ENCODE assay signal across 11 mouse cellular contexts in genomic region chr5:105598866-105599265, GRCm38 (mm10).
A peak's percentile ranks its signal among the peaks of the same experiment; 100 is the strongest.
DNase-seq lines count a peak whose midpoint lies in the region; ATAC-seq and TF ChIP-seq lines count a peak whose summit lies in the region.
"Had no signal": no experiment of that assay in that cellular context is flagged by ENCODE, and none has a peak within 500 bp of the region (broad histone marks: within the 10 kb centered on the region; RNA-seq: fewer than 3 reads in every experiment).

No protein-coding gene starts in this region.

- dilution Hi-C loops in CH12.LX (cut with MboI; ENCODE audit: extremely low pct_ligation_motif_present, extremely low pct_unique_long_range_greater_than_20kb, low sequenced_read_pairs): no loop called here

- H3K9ac ChIP-seq in intestine, embryonic 15.5 days: no peak overlapping the region
- no peak overlapping the region for H3K9ac ChIP-seq in intestine, postnatal 0 days (ENCODE audit: low read depth, low read length)
- H3K9ac ChIP-seq in CH12.LX (ENCODE audit: insufficient read depth, low read depth): no peak overlapping the region
- H3K9ac ChIP-seq in heart, postnatal 0 days (replicated peaks; ENCODE audit: low read depth, low read length): no peak overlapping the region
- no peak overlapping the region for H3K9ac ChIP-seq in midbrain, embryonic 14.5 days (replicated peaks; ENCODE audit: low read length)

- no peak for TF ChIP-seq EP300 in CH12.LX (IDR thresholded peaks at IDR 0.05; ENCODE audit: low read length)
- peak; percentile 38; the same call in 1 of the 2 replicates for TF ChIP-seq EP300 in heart, postnatal 0 days (IDR thresholded peaks at IDR 0.05; ENCODE audit: low read depth)

- no peak for TF ChIP-seq CTCF in intestine, postnatal 0 days (IDR thresholded peaks at IDR 0.05; ENCODE audit: low read depth)
- TF ChIP-seq CTCF in CH12.LX (conservative IDR thresholded peaks at IDR 0.05 in 1 of 2, IDR thresholded peaks at IDR 0.05 in 1 of 2; ENCODE audit: low read depth in 2 of 2, low read length in 2 of 2): no peak
- TF ChIP-seq CTCF in heart, postnatal 0 days (IDR thresholded peaks at IDR 0.05; ENCODE audit: low read depth): no peak

- no peak for TF ChIP-seq RAD21 in CH12.LX (IDR thresholded peaks at IDR 0.05; ENCODE audit: low read depth, low read length)

- 70% methylated on average over 9 of the region's 9 CpGs for WGBS in intestine, embryonic 15.5 days
- WGBS in intestine, postnatal 0 days: 46% methylated on average over 9 of the region's 9 CpGs
- WGBS in heart, postnatal 0 days: 26% methylated on average over 9 of the region's 9 CpGs
- WGBS in midbrain, embryonic 14.5 days: 81% methylated on average over 9 of the region's 9 CpGs

- no peaks in the 10 kb centered on the region for H3K36me3 ChIP-seq in intestine, embryonic 15.5 days
- no peaks in the 10 kb centered on the region for H3K36me3 ChIP-seq in intestine, postnatal 0 days (ENCODE audit: control insufficient read depth, insufficient read depth)
- H3K36me3 ChIP-seq in CH12.LX (replicated peaks in 1 of 2; ENCODE audit: control insufficient read depth in 1 of 2, insufficient read depth in 1 of 2, low read length in 1 of 2): peaks cover 0 to 9% of the 10 kb centered on the region in 2 experiments
- no peaks in the 10 kb centered on the region for H3K36me3 ChIP-seq in heart, postnatal 0 days (replicated peaks; ENCODE audit: control insufficient read depth, insufficient read depth, low read length)
- no peaks in the 10 kb centered on the region for H3K36me3 ChIP-seq in midbrain, embryonic 14.5 days (ENCODE audit: control insufficient read depth, insufficient read depth, low read length)

- H3K4me2 ChIP-seq in intestine, embryonic 15.5 days (replicated peaks): no peak overlapping the region
- no peak overlapping the region for H3K4me2 ChIP-seq in intestine, postnatal 0 days (replicated peaks; ENCODE audit: low read depth)
- H3K4me2 ChIP-seq in CH12.LX (ENCODE audit: insufficient read depth, low read depth, poor library complexity, severe bottlenecking): no peak overlapping the region
- no peak overlapping the region for H3K4me2 ChIP-seq in heart, postnatal 0 days (ENCODE audit: low read depth, low read length)
- H3K4me2 ChIP-seq in midbrain, embryonic 14.5 days (ENCODE audit: low read length): no peak overlapping the region

- DNase-seq in CH12.LX (ENCODE audit: extremely low read depth): no peak
- DNase-seq in heart, postnatal 0 days (ENCODE audit: low spot score): peak; percentile 62
- peak; percentile 75 for DNase-seq in lung, postnatal 25 days (ENCODE audit: low spot score)
- DNase-seq in cerebellum, adult 9-10 months: no peak
- no peak for DNase-seq in midbrain, embryonic 14.5 days
- no peak for DNase-seq in layer of hippocampus, adult 8-10 months (ENCODE audit: low spot score in 2 of 2)
- DNase-seq: retina, postnatal 1 day; thymus, postnatal 36 days had no signal

- no peaks in the 10 kb centered on the region for H3K9me3 ChIP-seq in intestine, embryonic 15.5 days
- H3K9me3 ChIP-seq in intestine, postnatal 0 days (ENCODE audit: control insufficient read depth): no peaks in the 10 kb centered on the region
- no peaks in the 10 kb centered on the region for H3K9me3 ChIP-seq in CH12.LX (replicated peaks; ENCODE audit: low read length)
- H3K9me3 ChIP-seq in heart, postnatal 0 days (replicated peaks; ENCODE audit: control insufficient read depth, low read length): no peaks in the 10 kb centered on the region
- no peaks in the 10 kb centered on the region for H3K9me3 ChIP-seq in midbrain, embryonic 14.5 days (ENCODE audit: control insufficient read depth, low read length)
- H3K9me3 ChIP-seq: megakaryocyte, embryonic 14.5 days had no signal

- no peak for TF ChIP-seq POLR2A in CH12.LX (IDR thresholded peaks at IDR 0.05; ENCODE audit: low read depth, low read length)

- no peak overlapping the region for H3K27ac ChIP-seq in intestine, embryonic 15.5 days
- H3K27ac ChIP-seq in intestine, postnatal 0 days (ENCODE audit: low read depth, low read length): no peak overlapping the region
- H3K27ac ChIP-seq in CH12.LX (ENCODE audit: insufficient read depth, low read depth): no peak overlapping the region
- H3K27ac ChIP-seq in heart, postnatal 0 days (ENCODE audit: low read depth): peak overlapping the region; percentile 68
- H3K27ac ChIP-seq in midbrain, embryonic 14.5 days (replicated peaks; ENCODE audit: low read depth, low read length): no peak overlapping the region

- no peaks in the 10 kb centered on the region for H3K79me2 ChIP-seq in CH12.LX (replicated peaks; ENCODE audit: control insufficient read depth, extremely low read depth, insufficient read depth, poor library complexity, severe bottlenecking)

- in situ Hi-C loops in CH12.LX (cut with MboI; ENCODE audit: low pct_ligation_motif_present, low pct_unique_long_range_greater_than_20kb, low sequenced_read_pairs): no loop called here

- no peaks in the 10 kb centered on the region for H3K27me3 ChIP-seq in intestine, embryonic 15.5 days (replicated peaks)
- H3K27me3 ChIP-seq in intestine, postnatal 0 days (replicated peaks; ENCODE audit: control insufficient read depth, insufficient read depth, low read length): no peaks in the 10 kb centered on the region
- no peaks in the 10 kb centered on the region for H3K27me3 ChIP-seq in CH12.LX (replicated peaks)
- H3K27me3 ChIP-seq in heart, postnatal 0 days (ENCODE audit: control insufficient read depth, insufficient read depth, low read length): no peaks in the 10 kb centered on the region
- H3K27me3 ChIP-seq in midbrain, embryonic 14.5 days (ENCODE audit: control insufficient read depth, insufficient read depth, low read length): no peaks in the 10 kb centered on the region
- H3K27me3 ChIP-seq: megakaryocyte, embryonic 14.5 days had no signal

- H3K4me1 ChIP-seq in intestine, embryonic 15.5 days (replicated peaks): no peaks in the 10 kb centered on the region
- no peaks in the 10 kb centered on the region for H3K4me1 ChIP-seq in intestine, postnatal 0 days (replicated peaks; ENCODE audit: control insufficient read depth, insufficient read depth, low read length)
- peaks cover 0 to 10% of the 10 kb centered on the region in 2 experiments; a peak in 1 of 4 replicates for H3K4me1 ChIP-seq in CH12.LX (ENCODE audit: control insufficient read depth in 1 of 2, insufficient read depth in 2 of 2)
- H3K4me1 ChIP-seq in heart, postnatal 0 days (ENCODE audit: control insufficient read depth, insufficient read depth): peaks cover 35% of the 10 kb centered on the region
- no peaks in the 10 kb centered on the region for H3K4me1 ChIP-seq in midbrain, embryonic 14.5 days (ENCODE audit: control insufficient read depth, insufficient read depth, low read length)

- H3K4me3 ChIP-seq in intestine, embryonic 15.5 days (replicated peaks): no peak overlapping the region
- no peak overlapping the region for H3K4me3 ChIP-seq in intestine, postnatal 0 days (ENCODE audit: low read depth, low read length)
- no peak overlapping the region for H3K4me3 ChIP-seq in CH12.LX (replicated peaks in 1 of 3; ENCODE audit: low read depth in 2 of 3, low read length in 2 of 3, poor library complexity in 1 of 3)
- H3K4me3 ChIP-seq in heart, postnatal 0 days (ENCODE audit: low read depth, low read length): no peak overlapping the region
- no peak overlapping the region for H3K4me3 ChIP-seq in midbrain, embryonic 14.5 days (replicated peaks; ENCODE audit: low read depth, low read length)
- H3K4me3 ChIP-seq: megakaryocyte, embryonic 14.5 days had no signal

- peak; percentile 49; the same call in 1 of the 2 replicates for ATAC-seq in intestine, embryonic 15.5 days
- ATAC-seq in intestine, postnatal 0 days: no peak; the same call in 1 of the 2 replicates
- ATAC-seq in heart, postnatal 0 days (ENCODE audit: insufficient read depth, low read depth): peak; percentile 64
- no peak for ATAC-seq in midbrain, embryonic 14.5 days (ENCODE audit: low FRiP score, low TSS enrichment)

TF ChIP-seq in CH12.LX, 34 proteins besides CTCF, POLR2A, EP300 and RAD21:
- TF ChIP-seq BHLHE40 (IDR thresholded peaks at IDR 0.05; ENCODE audit: low read depth, low read length) (0 out of 2 replicates have a peak, but pooled peaks have one; percentile 29), JUN (IDR thresholded peaks at IDR 0.05; ENCODE audit: insufficient read depth, low read depth, low read length) (no peak), NELFE (IDR thresholded peaks at IDR 0.05; ENCODE audit: low read depth, low read length) (no peak), TCF12 (IDR thresholded peaks at IDR 0.05; ENCODE audit: low read depth, low read length) (no peak), ZMIZ1 (IDR thresholded peaks at IDR 0.05; ENCODE audit: low read depth, low read length) (no peak)
TF ChIP-seq in CH12.LX: peak in this region for 1.

Comparison
In these comparisons a context has a peak if more than half of its experiments do, and no peak if none do; other contexts are left out.
1. ATAC-seq: peak in intestine, embryonic 15.5 days (single experiment) and heart, postnatal 0 days (single experiment); none in intestine, postnatal 0 days (single experiment) and midbrain, embryonic 14.5 days (single experiment).
2. DNase-seq: peak in heart, postnatal 0 days (single experiment) and lung, postnatal 25 days (single experiment); none in CH12.LX (single experiment), cerebellum, adult 9-10 months (single experiment), midbrain, embryonic 14.5 days (single experiment) and layer of hippocampus, adult 8-10 months (0 of 2).